In the genomic region with DNA sequence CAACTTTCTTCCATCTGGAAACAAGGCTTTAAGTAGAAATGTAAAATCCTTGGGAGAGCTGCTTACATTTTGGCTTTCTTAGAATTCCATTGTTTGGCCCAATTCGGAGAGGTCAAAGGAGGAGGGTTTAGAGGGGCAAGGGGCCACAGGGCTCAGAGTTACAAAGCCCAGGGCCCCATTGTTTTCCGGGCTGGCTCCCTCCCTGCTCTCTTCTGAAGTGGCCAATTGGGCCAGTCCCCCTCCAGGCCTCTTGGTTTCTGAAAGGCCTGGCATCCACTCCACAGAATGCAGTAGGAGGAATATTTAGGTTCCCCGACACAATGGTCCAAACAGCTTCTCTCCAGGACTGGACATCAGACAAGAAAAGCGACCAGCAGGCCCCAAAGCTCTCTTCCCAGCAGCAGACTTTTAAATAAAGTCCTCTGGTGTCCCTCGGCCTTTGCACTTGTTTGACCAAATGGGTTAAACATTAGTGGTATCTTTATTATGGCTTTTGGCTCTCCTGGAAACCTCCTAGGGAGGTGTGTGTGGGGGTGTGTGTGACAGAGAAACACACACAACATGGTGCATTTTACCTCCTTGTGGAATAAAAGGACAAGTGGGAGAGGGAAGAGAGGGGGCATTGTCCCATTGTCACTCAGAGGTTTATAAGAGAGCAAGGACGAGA, we compare ENCODE assay signal across 14 mouse cellular contexts.
DNase-seq lines count a peak whose midpoint lies in the region; ATAC-seq and TF ChIP-seq lines count a peak whose summit lies in the region.
"Had no signal": no experiment of that assay in that cellular context is flagged by ENCODE, and none has a peak within 500 bp of the region (broad histone marks: within the 10 kb centered on the region; RNA-seq: fewer than 3 reads in every experiment).

No protein-coding gene starts in this region.

- peak overlapping the region; percentile 78 for H3K27ac ChIP-seq in embryonic facial prominence, embryonic 13.5 days
- H3K27ac ChIP-seq in liver, embryonic 12.5 days: peak overlapping the region; percentile 40; the same call in 1 of the 2 replicates
- no peak overlapping the region for H3K27ac ChIP-seq in heart, adult 2 months

- no peak for ATAC-seq in embryonic facial prominence, embryonic 13.5 days (ENCODE audit: insufficient number of reproducible peaks, insufficient read depth, low FRiP score, low TSS enrichment, low read depth)
- ATAC-seq in liver, embryonic 12.5 days: no peak
- ATAC-seq: CD4-positive, CD25-positive, alpha-beta regulatory T cell, adult 4 months; intestine, postnatal 0 days had no signal

- H3K79me2 ChIP-seq in heart, adult 2 months (replicated peaks; ENCODE audit: control insufficient read depth, insufficient read depth, low read length): no peaks in the 10 kb centered on the region

- no peak overlapping the region for H3K4me2 ChIP-seq in embryonic facial prominence, embryonic 13.5 days
- no peak overlapping the region for H3K4me2 ChIP-seq in liver, embryonic 12.5 days

- TF ChIP-seq POLR2A in heart, adult 2 months (IDR thresholded peaks at IDR 0.05; ENCODE audit: insufficient read depth, low read depth, low read length): no peak

- intact Hi-C loops in heart, adult 2 months (cut with DNase I): no loop called here

- peaks cover 25% of the 10 kb centered on the region for H3K4me1 ChIP-seq in embryonic facial prominence, embryonic 13.5 days
- no peaks in the 10 kb centered on the region for H3K4me1 ChIP-seq in liver, embryonic 12.5 days
- H3K4me1 ChIP-seq in heart, adult 2 months (ENCODE audit: control insufficient read depth, insufficient read depth, low read length): no peaks in the 10 kb centered on the region
- H3K4me1 ChIP-seq: megakaryocyte, embryonic 14.5 days had no signal

- H3K4me3 ChIP-seq in embryonic facial prominence, embryonic 13.5 days: no peak overlapping the region
- H3K4me3 ChIP-seq in liver, embryonic 12.5 days: no peak overlapping the region
- H3K4me3 ChIP-seq in heart, adult 2 months: no peak overlapping the region
- H3K4me3 ChIP-seq: megakaryocyte, embryonic 14.5 days had no signal

- no peak overlapping the region for H3K9ac ChIP-seq in embryonic facial prominence, embryonic 13.5 days
- H3K9ac ChIP-seq in liver, embryonic 12.5 days: no peak overlapping the region
- H3K9ac ChIP-seq in heart, adult 2 months (ENCODE audit: low read depth, low read length): no peak overlapping the region

- 45% methylated on average over 6 of the region's 6 CpGs for WGBS in embryonic facial prominence, embryonic 13.5 days
- WGBS in liver, embryonic 12.5 days (ENCODE audit: insufficient replicate concordance): 47% methylated on average over 6 of the region's 6 CpGs
- WGBS in heart, adult 2 months: 82% methylated on average over 6 of the region's 6 CpGs

- no peaks in the 10 kb centered on the region for H3K36me3 ChIP-seq in embryonic facial prominence, embryonic 13.5 days
- no peaks in the 10 kb centered on the region for H3K36me3 ChIP-seq in liver, embryonic 12.5 days
- H3K36me3 ChIP-seq in heart, adult 2 months (ENCODE audit: control insufficient read depth, insufficient read depth, low read length): no peaks in the 10 kb centered on the region

- no peaks in the 10 kb centered on the region for H3K9me3 ChIP-seq in embryonic facial prominence, embryonic 13.5 days
- H3K9me3 ChIP-seq in liver, embryonic 12.5 days (replicated peaks): no peaks in the 10 kb centered on the region

- no peak for TF ChIP-seq CTCF in heart, adult 2 months (IDR thresholded peaks at IDR 0.05)

- H3K27me3 ChIP-seq in embryonic facial prominence, embryonic 13.5 days: no peaks in the 10 kb centered on the region
- H3K27me3 ChIP-seq in liver, embryonic 12.5 days (replicated peaks): no peaks in the 10 kb centered on the region
- no peaks in the 10 kb centered on the region for H3K27me3 ChIP-seq in heart, adult 2 months (ENCODE audit: control insufficient read depth, insufficient read depth, low read length)
- H3K27me3 ChIP-seq: megakaryocyte, embryonic 14.5 days had no signal

- DNase-seq in kidney, adult 11 months: peak; percentile 23
- no peak for DNase-seq in kidney, postnatal 4 days
- peak; percentile 84 for DNase-seq in embryo, embryonic 10.5 days (ENCODE audit: low spot score)
- DNase-seq in heart, adult 2 months: no peak
- DNase-seq in spleen, postnatal 10 days (ENCODE audit: low spot score in 2 of 2): no peak
- DNase-seq: adrenal gland, postnatal 25 days; left cerebral cortex, postnatal 4 days; right cerebral cortex, postnatal 25 days; thymus, adult 18-20 months had no signal

- no peak for TF ChIP-seq EP300 in heart, adult 2 months (IDR thresholded peaks at IDR 0.05; ENCODE audit: insufficient read depth, low read depth, low read length)

Comparison
In these comparisons a context has a peak if more than half of its experiments do, and no peak if none do; other contexts are left out.
1. DNase-seq: peak in kidney, adult 11 months (single experiment) and embryo, embryonic 10.5 days (single experiment); none in kidney, postnatal 4 days (0 of 2), heart, adult 2 months (0 of 2) and spleen, postnatal 10 days (0 of 2).